Mouse (Mus musculus): ENCODE data around the gene Pbxip1. TPM values are rescaled to one million over a fixed set of nuclear protein-coding genes. Genes with fewer than 3 reads are reported as not detected.

The Pbxip1 gene
- polyA plus RNA-seq, 1 experiment = 47.0 TPM

DNA sequence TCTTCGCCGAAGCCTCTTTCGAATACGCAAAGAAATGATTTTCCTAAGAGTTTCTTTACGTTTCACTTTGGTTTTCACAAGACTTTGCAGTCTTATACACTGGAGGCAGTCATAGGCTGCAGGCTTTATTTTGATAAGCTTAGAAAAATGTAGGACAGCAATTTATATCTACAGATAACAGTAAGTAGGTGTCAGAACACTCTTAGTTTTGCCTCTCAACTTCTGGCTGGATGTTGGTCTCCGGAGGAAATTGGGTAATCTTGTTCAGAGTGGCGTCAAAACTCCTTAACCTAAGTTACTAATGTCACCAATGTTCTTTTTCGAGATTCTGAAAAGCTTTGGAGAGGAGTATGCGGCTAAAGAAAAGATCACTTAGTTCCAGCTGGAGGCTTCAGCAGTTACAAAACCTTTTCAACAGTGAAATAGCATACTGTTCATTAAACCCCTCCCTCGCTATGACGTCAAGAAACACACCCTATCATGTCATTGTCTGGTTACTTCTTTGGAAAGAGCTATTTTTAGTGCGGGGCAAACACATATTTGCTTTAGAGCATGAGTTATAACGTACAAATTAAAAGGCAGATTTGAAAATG, 22.0 kb downstream of the Pbxip1 start:
- WGBS = 43% methylated on average over 13 of the region's 13 CpGs
- no peaks in the 10 kb centered on the region for H3K4me1 ChIP-seq (ENCODE audit: control insufficient read depth, insufficient read depth, insufficient read length)
- H3K36me3 ChIP-seq (ENCODE audit: control insufficient read depth, insufficient read depth, low read length) = no peaks in the 10 kb centered on the region
- no peak for DNase-seq (ENCODE audit: low read depth in 1 of 2, low spot score in 2 of 2)
- H3K27me3 ChIP-seq (ENCODE audit: control insufficient read depth, insufficient read depth, low read length) = no peaks in the 10 kb centered on the region
- no peak overlapping the region for H3K4me3 ChIP-seq (ENCODE audit: extremely low read depth, insufficient read depth, insufficient read length)
- TF ChIP-seq POLR2A (IDR thresholded peaks at IDR 0.05; ENCODE audit: low read depth, low read length) = no peak
- no peak for TF ChIP-seq CTCF (IDR thresholded peaks at IDR 0.05; ENCODE audit: extremely low read depth, insufficient read depth, insufficient read length, insufficient replicate concordance)
- H3K27ac ChIP-seq (ENCODE audit: insufficient read depth, low read length) = no peak overlapping the region

GRCm38 (mm10) chr3:89458965-89459807, 22.7 kb downstream of the Pbxip1 start:
- no peaks in the 10 kb centered on the region; the same call in 1 of the 2 replicates for H3K36me3 ChIP-seq (ENCODE audit: control insufficient read depth, insufficient read depth, low read length)
- H3K4me1 ChIP-seq (ENCODE audit: control insufficient read depth, insufficient read depth, insufficient read length) = no peaks in the 10 kb centered on the region
- WGBS = under 1% methylated on average over 36 of the region's 36 CpGs
- no peaks in the 10 kb centered on the region for H3K27me3 ChIP-seq (ENCODE audit: control insufficient read depth, insufficient read depth, low read length)
- H3K4me3 ChIP-seq (ENCODE audit: extremely low read depth, insufficient read depth, insufficient read length) = peak overlapping the region; percentile 95
- TF ChIP-seq POLR2A (IDR thresholded peaks at IDR 0.05; ENCODE audit: low read depth, low read length) (no peak), CTCF (IDR thresholded peaks at IDR 0.05; ENCODE audit: extremely low read depth, insufficient read depth, insufficient read length, insufficient replicate concordance) (no peak)
- DNase-seq (ENCODE audit: low read depth in 1 of 2, low spot score in 2 of 2) = peak; percentile 91
- peak overlapping the region; percentile 73 for H3K27ac ChIP-seq (ENCODE audit: insufficient read depth, low read length)

GRCm38 (mm10) chr3:89468268-89468667, 31.8 kb downstream of the Pbxip1 start:
- H3K4me3 ChIP-seq (ENCODE audit: extremely low read depth, insufficient read depth, insufficient read length) = no peak overlapping the region
- 92% methylated on average over 4 of the region's 4 CpGs for WGBS
- H3K36me3 ChIP-seq (ENCODE audit: control insufficient read depth, insufficient read depth, low read length) = peaks cover 15% of the 10 kb centered on the region
- no peaks in the 10 kb centered on the region for H3K27me3 ChIP-seq (ENCODE audit: control insufficient read depth, insufficient read depth, low read length)
- DNase-seq (ENCODE audit: low read depth in 1 of 2, low spot score in 2 of 2) = no peak
- no peaks in the 10 kb centered on the region for H3K4me1 ChIP-seq (ENCODE audit: control insufficient read depth, insufficient read depth, insufficient read length)
- TF ChIP-seq CTCF (IDR thresholded peaks at IDR 0.05; ENCODE audit: extremely low read depth, insufficient read depth, insufficient read length, insufficient replicate concordance) (no peak), POLR2A (IDR thresholded peaks at IDR 0.05; ENCODE audit: low read depth, low read length) (no peak)
- H3K27ac ChIP-seq (ENCODE audit: insufficient read depth, low read length) = no peak overlapping the region

- H3K36me3 ChIP-seq (ENCODE audit: control insufficient read depth, insufficient read depth, low read length) = peaks cover 15% of the 10 kb centered on the region
- H3K4me3 ChIP-seq (ENCODE audit: extremely low read depth, insufficient read depth, insufficient read length) = no peak overlapping the region
- H3K27me3 ChIP-seq (ENCODE audit: control insufficient read depth, insufficient read depth, low read length) = no peaks in the 10 kb centered on the region
- no peaks in the 10 kb centered on the region for H3K4me1 ChIP-seq (ENCODE audit: control insufficient read depth, insufficient read depth, insufficient read length)
- H3K27ac ChIP-seq (ENCODE audit: insufficient read depth, low read length) = no peak overlapping the region
- no peak for TF ChIP-seq CTCF (IDR thresholded peaks at IDR 0.05; ENCODE audit: extremely low read depth, insufficient read depth, insufficient read length, insufficient replicate concordance)
- no peak for TF ChIP-seq POLR2A (IDR thresholded peaks at IDR 0.05; ENCODE audit: low read depth, low read length)
- WGBS = 43% methylated on average over 7 of the region's 7 CpGs
- no peak for DNase-seq (ENCODE audit: low read depth in 1 of 2, low spot score in 2 of 2)
Measured at GRCm38 (mm10) chr3:89472280-89472679, 35.8 kb downstream of the Pbxip1 start.

DNA sequence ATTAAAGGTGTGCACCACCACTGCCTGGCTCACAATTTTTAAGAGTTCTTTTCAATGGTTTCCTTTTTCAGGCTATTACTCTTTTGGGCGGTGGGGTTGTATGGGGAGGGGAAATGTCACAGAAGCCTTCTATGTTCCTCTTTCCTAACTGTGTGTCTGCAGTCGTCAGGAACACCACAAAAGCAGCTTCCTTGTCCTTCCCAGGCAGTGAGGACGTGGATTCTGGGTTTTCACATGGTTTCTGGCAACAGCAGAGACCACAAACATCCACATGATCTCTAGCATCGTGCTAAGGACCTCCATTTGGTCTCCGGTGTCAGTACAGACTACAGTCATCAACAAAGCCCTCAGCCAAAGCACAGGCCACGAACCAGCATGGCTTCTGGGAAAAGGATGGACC, 37.3 kb downstream of the Pbxip1 start:
- H3K4me1 ChIP-seq (ENCODE audit: control insufficient read depth, insufficient read depth, insufficient read length) = no peaks in the 10 kb centered on the region
- WGBS = 36% methylated on average over 6 of the region's 6 CpGs
- H3K27me3 ChIP-seq (ENCODE audit: control insufficient read depth, insufficient read depth, low read length) = no peaks in the 10 kb centered on the region
- TF ChIP-seq CTCF (IDR thresholded peaks at IDR 0.05; ENCODE audit: extremely low read depth, insufficient read depth, insufficient read length, insufficient replicate concordance) = no peak
- no peak for TF ChIP-seq POLR2A (IDR thresholded peaks at IDR 0.05; ENCODE audit: low read depth, low read length)
- no peak overlapping the region for H3K27ac ChIP-seq (ENCODE audit: insufficient read depth, low read length)
- H3K36me3 ChIP-seq (ENCODE audit: control insufficient read depth, insufficient read depth, low read length) = peaks cover 2% of the 10 kb centered on the region; the same call in 1 of the 2 replicates
- DNase-seq (ENCODE audit: low read depth in 1 of 2, low spot score in 2 of 2) = no peak
- H3K4me3 ChIP-seq (ENCODE audit: extremely low read depth, insufficient read depth, insufficient read length) = no peak overlapping the region

DNA sequence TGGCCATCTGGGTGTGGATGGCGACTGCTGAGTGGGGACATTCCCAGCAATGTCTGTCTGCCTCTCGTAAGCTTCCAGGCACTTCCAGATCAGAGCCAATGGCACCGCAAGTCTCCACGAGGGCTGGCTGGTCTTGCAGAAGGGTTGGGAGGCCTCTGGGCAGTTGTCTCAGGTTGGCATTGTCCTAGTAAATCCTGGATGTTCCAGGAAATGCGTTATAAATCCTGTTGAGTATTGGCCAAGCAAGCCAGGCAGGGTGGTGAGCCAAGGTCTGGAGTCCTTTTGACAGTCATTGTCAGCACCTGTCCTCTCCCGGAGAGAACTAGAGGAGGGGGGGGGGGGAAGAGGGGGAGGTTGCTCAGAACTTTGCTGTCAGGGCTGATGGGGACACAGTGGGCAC, 42.5 kb downstream of the Pbxip1 start:
- no peak overlapping the region for H3K4me3 ChIP-seq (ENCODE audit: extremely low read depth, insufficient read depth, insufficient read length)
- H3K4me1 ChIP-seq (ENCODE audit: control insufficient read depth, insufficient read depth, insufficient read length) = no peaks in the 10 kb centered on the region
- DNase-seq (ENCODE audit: low read depth in 1 of 2, low spot score in 2 of 2) = no peak
- H3K36me3 ChIP-seq (ENCODE audit: control insufficient read depth, insufficient read depth, low read length) = no peaks in the 10 kb centered on the region
- whole genome bisulfite sequencing = 87% methylated on average over 6 of the region's 6 CpGs
- H3K27me3 ChIP-seq (ENCODE audit: control insufficient read depth, insufficient read depth, low read length) = no peaks in the 10 kb centered on the region
- no peak overlapping the region for H3K27ac ChIP-seq (ENCODE audit: insufficient read depth, low read length)
- TF ChIP-seq POLR2A (IDR thresholded peaks at IDR 0.05; ENCODE audit: low read depth, low read length) (no peak), CTCF (IDR thresholded peaks at IDR 0.05; ENCODE audit: extremely low read depth, insufficient read depth, insufficient read length, insufficient replicate concordance) (no peak)

DNA sequence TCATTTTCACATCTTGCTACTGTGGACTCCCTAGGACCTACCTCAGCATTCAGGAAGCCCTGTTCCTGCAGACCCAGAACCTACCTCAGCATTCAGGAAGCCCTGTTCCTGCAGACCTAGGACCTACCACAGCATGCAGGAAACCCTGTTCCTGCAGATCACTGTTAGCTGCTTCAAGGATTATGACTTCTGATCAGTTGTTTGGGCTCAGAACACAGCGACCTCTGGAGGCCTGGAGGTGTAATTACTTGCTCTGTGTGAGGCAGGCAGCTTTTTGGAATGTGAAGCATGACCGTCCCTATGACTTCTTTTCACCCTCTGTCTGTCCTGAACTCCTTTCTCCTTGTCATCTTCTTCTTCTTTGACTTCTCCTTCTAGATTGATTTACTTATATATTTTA, 45.0 kb downstream of the Pbxip1 start:
- H3K4me1 ChIP-seq (ENCODE audit: control insufficient read depth, insufficient read depth, insufficient read length) = no peaks in the 10 kb centered on the region
- H3K36me3 ChIP-seq (ENCODE audit: control insufficient read depth, insufficient read depth, low read length) = no peaks in the 10 kb centered on the region
- DNase-seq (ENCODE audit: low read depth in 1 of 2, low spot score in 2 of 2) = no peak
- H3K4me3 ChIP-seq (ENCODE audit: extremely low read depth, insufficient read depth, insufficient read length) = no peak overlapping the region
- no peaks in the 10 kb centered on the region for H3K27me3 ChIP-seq (ENCODE audit: control insufficient read depth, insufficient read depth, low read length)
- WGBS = 47% methylated on average over 2 of the region's 2 CpGs
- no peak overlapping the region for H3K27ac ChIP-seq (ENCODE audit: insufficient read depth, low read length)
- TF ChIP-seq CTCF (IDR thresholded peaks at IDR 0.05; ENCODE audit: extremely low read depth, insufficient read depth, insufficient read length, insufficient replicate concordance) = peak; percentile 41; the same call in 1 of the 2 replicates
- no peak for TF ChIP-seq POLR2A (IDR thresholded peaks at IDR 0.05; ENCODE audit: low read depth, low read length)

Data from spleen, adult 2 months (tissue).